Mouse (Mus musculus): ENCODE measurements around the gene Gtf2f2. TPM values are rescaled to one million over a fixed set of nuclear protein-coding genes. Genes with fewer than 3 reads are reported as not detected.
A peak's percentile ranks its signal among the peaks of the same experiment; 100 is the strongest.
"Not testable (repeated sequence)": the region's sequence is repeated elsewhere in the genome, so short reads cannot be mapped to it uniquely, and the experiment has no call there.

Gtf2f2 gene
- total RNA-seq, 2 experiments from 2014 or later = 22.4 to 23.0 TPM

- not testable (repeated sequence) for DNase-seq (ENCODE audit: low spot score in 2 of 2)
Observed at GRCm38 (mm10) chr14:75929713-75930112, 81.0 kb downstream of the Gtf2f2 start.

- no peak for DNase-seq (ENCODE audit: low spot score in 2 of 2)
Observed at GRCm38 (mm10) chr14:75923314-75924052, 87.2 kb downstream of the Gtf2f2 start.

- DNase-seq (ENCODE audit: low spot score in 2 of 2) = no peak
Observed at GRCm38 (mm10) chr14:75912665-75913064, 98.0 kb downstream of the Gtf2f2 start.

- no peak for DNase-seq (ENCODE audit: low spot score in 2 of 2)
Observed at GRCm38 (mm10) chr14:75911968-75912367, 98.7 kb downstream of the Gtf2f2 start.

GRCm38 (mm10) chr14:75906931-75907330 is 103.7 kb downstream of the Gtf2f2 start:
- no peak for DNase-seq (ENCODE audit: low spot score in 2 of 2)

- no peak for DNase-seq (ENCODE audit: low spot score in 2 of 2)
Observed at GRCm38 (mm10) chr14:75904972-75905371, 105.7 kb downstream of the Gtf2f2 start.

GRCm38 (mm10) chr14:75903131-75903530 is 107.5 kb downstream of the Gtf2f2 start:
- DNase-seq (ENCODE audit: low spot score in 2 of 2) = no peak

- no peak for DNase-seq (ENCODE audit: low spot score in 2 of 2)
Observed at GRCm38 (mm10) chr14:75902013-75902412, 108.7 kb downstream of the Gtf2f2 start.

GRCm38 (mm10) chr14:75900793-75901499 is 109.7 kb downstream of the Gtf2f2 start:
- DNase-seq (ENCODE audit: low spot score in 2 of 2) = no peak

GRCm38 (mm10) chr14:75899566-75899965 is 111.1 kb downstream of the Gtf2f2 start:
- DNase-seq (ENCODE audit: low spot score in 2 of 2) = peak; percentile 89 to 96

- peak; percentile 85 to 93 for DNase-seq (ENCODE audit: low spot score in 2 of 2)
Observed at GRCm38 (mm10) chr14:75892118-75892517, 118.5 kb downstream of the Gtf2f2 start.

GRCm38 (mm10) chr14:75883873-75884272 is 126.8 kb downstream of the Gtf2f2 start:
- no peak for DNase-seq (ENCODE audit: low spot score in 2 of 2)

GRCm38 (mm10) chr14:75883330-75883729 is 127.3 kb downstream of the Gtf2f2 start:
- DNase-seq (ENCODE audit: low spot score in 2 of 2) = no peak

- DNase-seq (ENCODE audit: low spot score in 2 of 2) = no peak
Observed at GRCm38 (mm10) chr14:75881856-75882255, 128.8 kb downstream of the Gtf2f2 start.

GRCm38 (mm10) chr14:75878980-75879379 is 131.7 kb downstream of the Gtf2f2 start:
- no peak for DNase-seq (ENCODE audit: low spot score in 2 of 2)

GRCm38 (mm10) chr14:75877297-75877696 is 133.4 kb downstream of the Gtf2f2 start:
- DNase-seq (ENCODE audit: low spot score in 2 of 2) = no peak

- DNase-seq (ENCODE audit: low spot score in 2 of 2) = peak; percentile 85 to 95
Observed at GRCm38 (mm10) chr14:75876320-75877043, 134.2 kb downstream of the Gtf2f2 start.

- no peak for DNase-seq (ENCODE audit: low spot score in 2 of 2)
Observed at GRCm38 (mm10) chr14:75873612-75874011, 137.1 kb downstream of the Gtf2f2 start.

GRCm38 (mm10) chr14:75871750-75872149 is 138.9 kb downstream of the Gtf2f2 start:
- DNase-seq (ENCODE audit: low spot score in 2 of 2) = peak in 1 of 2 experiments; percentile 49

GRCm38 (mm10) chr14:75871111-75871510 is 139.6 kb downstream of the Gtf2f2 start:
- DNase-seq (ENCODE audit: low spot score in 2 of 2) = no peak

GRCm38 (mm10) chr14:75870631-75871030 is 140.0 kb downstream of the Gtf2f2 start:
- DNase-seq (ENCODE audit: low spot score in 2 of 2) = peak in 1 of 2 experiments; percentile 75
